Mouse (Mus musculus): ENCODE data around the gene Unc5c. TPM values are rescaled to one million over a fixed set of nuclear protein-coding genes. Genes with fewer than 3 reads are reported as not detected.

Unc5c gene
- total RNA-seq (2021) = 10 to 100 TPM; 37.1 to 37.3 TPM

- intact Hi-C loops (cut with DNase I) = loop anchor here (2.0 to 10.0 kb wide), 2 partner anchors 366 to 1960 kb away; no protein-coding TSS in a partner anchor
- DNase-seq (ENCODE audit: extremely low spot score in 1 of 2, low spot score in 2 of 2) = peak; percentile 69 to 81
Observed at GRCm38 (mm10) chr3:141465104-141465705, at the start of gene Unc5c. TSS of gene Unc5c (plus strand) at chr3:141465216.

- intact Hi-C loops (cut with DNase I) = no loop called here
- DNase-seq (ENCODE audit: extremely low spot score in 1 of 2, low spot score in 2 of 2) = no peak
Observed at GRCm38 (mm10) chr3:141457475-141457874, 7.5 kb upstream of the Unc5c start.

GRCm38 (mm10) chr3:141462482-141462881 lies 2.5 kb upstream of the Unc5c start:
- DNase-seq (ENCODE audit: extremely low spot score in 1 of 2, low spot score in 2 of 2) = no peak
- intact Hi-C loops (cut with DNase I) = loop anchor here (10.0 kb wide), 1 partner anchor 1958 kb away; no protein-coding TSS in a partner anchor

- peak; percentile 50 to 61 for DNase-seq (ENCODE audit: extremely low spot score in 1 of 2, low spot score in 2 of 2)
- intact Hi-C loops (cut with DNase I) = loop anchor here (2.0 to 10.0 kb wide), 2 partner anchors 366 to 1960 kb away; no protein-coding TSS in a partner anchor
Observed at GRCm38 (mm10) chr3:141464691-141465103, 319 bp upstream of the Unc5c start.

- peak in 1 of 2 experiments; percentile 39 for DNase-seq (ENCODE audit: extremely low spot score in 1 of 2, low spot score in 2 of 2)
- intact Hi-C loops (cut with DNase I) = loop anchor here (10.0 kb wide), 1 partner anchor 1961 kb away; no protein-coding TSS in a partner anchor
Observed at GRCm38 (mm10) chr3:141466061-141466460, 1.0 kb downstream of the Unc5c start.

GRCm38 (mm10) chr3:141466727-141467335 lies 1.8 kb downstream of the Unc5c start:
- DNase-seq (ENCODE audit: extremely low spot score in 1 of 2, low spot score in 2 of 2) = no peak
- intact Hi-C loops (cut with DNase I) = loop anchor here (10.0 kb wide), 1 partner anchor 1962 kb away; no protein-coding TSS in a partner anchor

GRCm38 (mm10) chr3:141469338-141469737 lies 4.3 kb downstream of the Unc5c start:
- intact Hi-C loops (cut with DNase I) = loop anchor here (10.0 kb wide), 1 partner anchor 1965 kb away; no protein-coding TSS in a partner anchor

GRCm38 (mm10) chr3:141473205-141473604 lies 8.2 kb downstream of the Unc5c start:
- no peak for DNase-seq (ENCODE audit: extremely low spot score in 1 of 2, low spot score in 2 of 2)
- intact Hi-C loops (cut with DNase I) = no loop called here

More at GRCm38 (mm10) chr3:141469338-141469737, 4.3 kb downstream of the Unc5c start:
- peak in 1 of 2 experiments; percentile 17 for DNase-seq (ENCODE audit: extremely low spot score in 1 of 2, low spot score in 2 of 2)

GRCm38 (mm10) chr3:141475389-141475788 lies 10.4 kb downstream of the Unc5c start:
- DNase-seq (ENCODE audit: extremely low spot score in 1 of 2, low spot score in 2 of 2) = no peak
- intact Hi-C loops (cut with DNase I) = no loop called here

GRCm38 (mm10) chr3:141475919-141476318 lies 10.9 kb downstream of the Unc5c start:
- intact Hi-C loops (cut with DNase I) = no loop called here
- no peak for DNase-seq (ENCODE audit: extremely low spot score in 1 of 2, low spot score in 2 of 2)

GRCm38 (mm10) chr3:141476670-141477069 lies 11.7 kb downstream of the Unc5c start:
- no peak for DNase-seq (ENCODE audit: extremely low spot score in 1 of 2, low spot score in 2 of 2)
- intact Hi-C loops (cut with DNase I) = no loop called here

GRCm38 (mm10) chr3:141482465-141482864 lies 17.4 kb downstream of the Unc5c start:
- intact Hi-C loops (cut with DNase I) = no loop called here
- no peak for DNase-seq (ENCODE audit: extremely low spot score in 1 of 2, low spot score in 2 of 2)

GRCm38 (mm10) chr3:141483665-141484431 lies 18.8 kb downstream of the Unc5c start:
- no peak for DNase-seq (ENCODE audit: extremely low spot score in 1 of 2, low spot score in 2 of 2)
- intact Hi-C loops (cut with DNase I) = no loop called here

- DNase-seq (ENCODE audit: extremely low spot score in 1 of 2, low spot score in 2 of 2) = no peak
- intact Hi-C loops (cut with DNase I) = no loop called here
Observed at GRCm38 (mm10) chr3:141485218-141485617, 20.2 kb downstream of the Unc5c start.

- intact Hi-C loops (cut with DNase I) = no loop called here
- DNase-seq (ENCODE audit: extremely low spot score in 1 of 2, low spot score in 2 of 2) = no peak
Observed at GRCm38 (mm10) chr3:141490647-141491046, 25.6 kb downstream of the Unc5c start.

- no peak for DNase-seq (ENCODE audit: extremely low spot score in 1 of 2, low spot score in 2 of 2)
- intact Hi-C loops (cut with DNase I) = no loop called here
Observed at GRCm38 (mm10) chr3:141491272-141491950, 26.4 kb downstream of the Unc5c start.

- peak in 1 of 2 experiments; percentile 32 for DNase-seq (ENCODE audit: extremely low spot score in 1 of 2, low spot score in 2 of 2)
Observed at GRCm38 (mm10) chr3:141491951-141492310, 26.9 kb downstream of the Unc5c start.

GRCm38 (mm10) chr3:141493000-141493399 lies 28.0 kb downstream of the Unc5c start:
- no peak for DNase-seq (ENCODE audit: extremely low spot score in 1 of 2, low spot score in 2 of 2)
- intact Hi-C loops (cut with DNase I) = no loop called here

More at GRCm38 (mm10) chr3:141491951-141492310, 26.9 kb downstream of the Unc5c start:
- intact Hi-C loops (cut with DNase I) = no loop called here
